ENCODE assay signal across 7 mouse cellular contexts in genomic region chr2:130641351-130642025, GRCm38 (mm10). TPM values are rescaled to one million over a fixed set of nuclear protein-coding genes. Genes with fewer than 3 reads are reported as not detected.
A peak's percentile ranks its signal among the peaks of the same experiment; 100 is the strongest.
DNase-seq lines count a peak whose midpoint lies in the region; ATAC-seq and TF ChIP-seq lines count a peak whose summit lies in the region.

No protein-coding gene starts in this region.

- no peak for TF ChIP-seq POLR2A in CH12.LX (IDR thresholded peaks at IDR 0.05; ENCODE audit: low read depth, low read length)
- no peak for TF ChIP-seq POLR2A in brain, embryonic 14.5 days (IDR thresholded peaks at IDR 0.05; ENCODE audit: borderline replicate concordance, extremely low read depth, insufficient read depth, insufficient read length, poor library complexity, severe bottlenecking)

- H3K4me1 ChIP-seq in CH12.LX (ENCODE audit: control insufficient read depth in 1 of 2, insufficient read depth in 2 of 2) = peaks cover 4 to 22% of the 10 kb centered on the region in 2 experiments; a peak in 3 of 4 replicates
- peaks cover 11% of the 10 kb centered on the region; the same call in 1 of the 2 replicates for H3K4me1 ChIP-seq in hindbrain, postnatal 0 days (ENCODE audit: insufficient read depth, low read length)
- peaks cover 25% of the 10 kb centered on the region for H3K4me1 ChIP-seq in liver, embryonic 15.5 days (replicated peaks)

- H3K27me3 ChIP-seq in CH12.LX (replicated peaks) = peaks cover 3% of the 10 kb centered on the region
- H3K27me3 ChIP-seq in hindbrain, postnatal 0 days (ENCODE audit: insufficient read depth, low read length) = no peaks in the 10 kb centered on the region; the same call in 1 of the 2 replicates
- peaks cover 57% of the 10 kb centered on the region for H3K27me3 ChIP-seq in liver, embryonic 15.5 days

- peak overlapping the region; percentile 93; the same call in 1 of the 2 replicates for H3K4me2 ChIP-seq in CH12.LX (ENCODE audit: insufficient read depth, low read depth, poor library complexity, severe bottlenecking)
- H3K4me2 ChIP-seq in hindbrain, postnatal 0 days (ENCODE audit: low read depth, low read length) = peak overlapping the region; percentile 80
- H3K4me2 ChIP-seq in liver, embryonic 15.5 days = peak overlapping the region; percentile 99

- H3K27ac ChIP-seq in CH12.LX (ENCODE audit: insufficient read depth, low read depth) = no peak overlapping the region
- H3K27ac ChIP-seq in hindbrain, postnatal 0 days = peak overlapping the region; percentile 84; the same call in 1 of the 2 replicates
- no peak overlapping the region for H3K27ac ChIP-seq in liver, embryonic 15.5 days (replicated peaks)

- in situ Hi-C loops in CH12.LX (cut with MboI; ENCODE audit: low pct_ligation_motif_present, low pct_unique_long_range_greater_than_20kb, low sequenced_read_pairs) = no loop called here

- no peak for TF ChIP-seq CTCF in CH12.LX (conservative IDR thresholded peaks at IDR 0.05 in 1 of 2, IDR thresholded peaks at IDR 0.05 in 1 of 2; ENCODE audit: low read depth in 2 of 2, low read length in 2 of 2)
- TF ChIP-seq CTCF in brain, embryonic 14.5 days (IDR thresholded peaks at IDR 0.05; ENCODE audit: borderline replicate concordance, extremely low read depth, insufficient read depth, insufficient read length) = no peak
- TF ChIP-seq CTCF in hindbrain, postnatal 0 days (IDR thresholded peaks at IDR 0.05; ENCODE audit: low read depth) = no peak

- no peak overlapping the region for H3K4me3 ChIP-seq in CH12.LX (replicated peaks in 1 of 3; ENCODE audit: low read depth in 2 of 3, low read length in 2 of 3, poor library complexity in 1 of 3)
- peak overlapping the region; percentile 84 for H3K4me3 ChIP-seq in hindbrain, postnatal 0 days (ENCODE audit: low read length)
- peak overlapping the region; percentile 68 for H3K4me3 ChIP-seq in liver, embryonic 15.5 days (replicated peaks)

- no peak overlapping the region for H3K9ac ChIP-seq in CH12.LX (ENCODE audit: insufficient read depth, low read depth)
- peak overlapping the region; percentile 80 for H3K9ac ChIP-seq in hindbrain, postnatal 0 days (replicated peaks; ENCODE audit: low read length)
- no peak overlapping the region for H3K9ac ChIP-seq in liver, embryonic 15.5 days

- no peak for ATAC-seq in hindbrain, postnatal 0 days
- no peak for ATAC-seq in liver, embryonic 15.5 days (ENCODE audit: insufficient read depth)

- dilution Hi-C loops in CH12.LX (cut with MboI; ENCODE audit: extremely low pct_ligation_motif_present, extremely low pct_unique_long_range_greater_than_20kb, low sequenced_read_pairs) = no loop called here

- no peak for DNase-seq in CH12.LX (ENCODE audit: extremely low read depth)
- peak; percentile 11 for DNase-seq in brain, embryonic 14.5 days (ENCODE audit: low read depth)
- DNase-seq in hindbrain, postnatal 0 days (ENCODE audit: low spot score) = peak; percentile 20
- DNase-seq in T-cell, adult 2 months (ENCODE audit: low spot score) = no peak
- DNase-seq in urinary bladder, adult 2 months (ENCODE audit: low spot score) = no peak
- no peak for DNase-seq in layer of hippocampus, adult 18-20 months (ENCODE audit: low spot score in 2 of 2)

- TF ChIP-seq RAD21 in CH12.LX (IDR thresholded peaks at IDR 0.05; ENCODE audit: low read depth, low read length) = no peak

- H3K9me3 ChIP-seq in CH12.LX (replicated peaks; ENCODE audit: low read length) = no peaks in the 10 kb centered on the region
- no peaks in the 10 kb centered on the region for H3K9me3 ChIP-seq in hindbrain, postnatal 0 days (ENCODE audit: low read length)
- H3K9me3 ChIP-seq in liver, embryonic 15.5 days (replicated peaks) = no peaks in the 10 kb centered on the region

- peaks cover 0 to 15% of the 10 kb centered on the region in 2 experiments for H3K36me3 ChIP-seq in CH12.LX (replicated peaks in 1 of 2; ENCODE audit: control insufficient read depth in 1 of 2, insufficient read depth in 1 of 2, low read length in 1 of 2)
- H3K36me3 ChIP-seq in hindbrain, postnatal 0 days (ENCODE audit: insufficient read depth, low read length) = no peaks in the 10 kb centered on the region
- no peaks in the 10 kb centered on the region for H3K36me3 ChIP-seq in liver, embryonic 15.5 days (replicated peaks)

- 63% methylated on average over 6 of the region's 6 CpGs for WGBS in hindbrain, postnatal 0 days
- WGBS in liver, embryonic 15.5 days (ENCODE audit: insufficient replicate concordance) = 50% methylated on average over 6 of the region's 6 CpGs

- TF ChIP-seq EP300 in CH12.LX (IDR thresholded peaks at IDR 0.05; ENCODE audit: low read length) = no peak

- no peaks in the 10 kb centered on the region for H3K79me2 ChIP-seq in CH12.LX (replicated peaks; ENCODE audit: control insufficient read depth, extremely low read depth, insufficient read depth, poor library complexity, severe bottlenecking)

TF ChIP-seq in CH12.LX, 34 proteins besides CTCF, POLR2A, EP300 and RAD21 (continues in another document):
- no peak for TF ChIP-seq PAX5 (IDR thresholded peaks at IDR 0.05; ENCODE audit: low read length)
- no peak for TF ChIP-seq MYC (IDR thresholded peaks at IDR 0.05; ENCODE audit: low read depth, low read length)
- TF ChIP-seq TBP (conservative IDR thresholded peaks at IDR 0.05; ENCODE audit: low read depth, low read length) = no peak
- TF ChIP-seq MAFK (IDR thresholded peaks at IDR 0.05; ENCODE audit: insufficient replicate concordance, low read length) = no peak
- TF ChIP-seq POLR2AphosphoS2 (IDR thresholded peaks at IDR 0.05; ENCODE audit: low read depth, low read length) = no peak
- no peak for TF ChIP-seq ZKSCAN1 (IDR thresholded peaks at IDR 0.05; ENCODE audit: borderline replicate concordance, low read depth, low read length)
- TF ChIP-seq TCF12 (IDR thresholded peaks at IDR 0.05; ENCODE audit: low read depth, low read length) = no peak
- TF ChIP-seq MAX (IDR thresholded peaks at IDR 0.05; ENCODE audit: low read length) = no peak
- TF ChIP-seq ZC3H11A (IDR thresholded peaks at IDR 0.05; ENCODE audit: low read depth, low read length) = no peak
- no peak for TF ChIP-seq USF2 (conservative IDR thresholded peaks at IDR 0.05; ENCODE audit: low read depth, low read length)
- TF ChIP-seq UBTF (IDR thresholded peaks at IDR 0.05; ENCODE audit: low read depth, low read length) = no peak
- TF ChIP-seq SIN3A (IDR thresholded peaks at IDR 0.05; ENCODE audit: low read length) = no peak

RNA-seq across cellular contexts. Expression of gene Lzts3, which starts 1.1 kb away (rescaled TPM):
- total RNA-seq in CH12.LX (2012; rRNA removed) (3.7 and 3.9 TPM in 2 replicates), CH12.LX (2014; rRNA removed) (1.2 and 1.5 TPM in 2 replicates)
- 3.6 and 4.2 TPM in 2 replicates for polyA plus RNA-seq in CH12.LX (2012; ENCODE audit: insufficient read length, low read depth)
- polyA plus RNA-seq in brain, embryonic 14.5 days (2012; rRNA removed) = 28.7 and 32.7 TPM in 2 replicates
- total RNA-seq in hindbrain, postnatal 0 days (2014; rRNA removed) = 76.8 and 81.8 TPM in 2 replicates
- polyA plus RNA-seq in hindbrain, postnatal 0 days (2015; fragmentation: Nextera tagmentation; extraction: Ambion mirVana) = 18.2 and 20.0 TPM in 2 replicates
- polyA plus RNA-seq in liver, embryonic 15.5 days (2015; fragmentation: Nextera tagmentation; extraction: Ambion mirVana) = 1.4 and 2.0 TPM in 2 replicates
- 5.9 and 6.2 TPM in 2 replicates for polyA plus RNA-seq in urinary bladder, adult 2 months (2012; rRNA removed)
- total RNA-seq in layer of hippocampus, adult 18-20 months (2021) = 100 to 1,000 TPM; 193 to 196 TPM

RNA-seq across cellular contexts. Expression of gene Ubox5, which starts 11.7 kb away (rescaled TPM):
- total RNA-seq in CH12.LX (2012; rRNA removed) (6.0 and 7.0 TPM in 2 replicates), CH12.LX (2014; rRNA removed) (4.6 and 5.5 TPM in 2 replicates)
- polyA plus RNA-seq in CH12.LX (2012; ENCODE audit: insufficient read length, low read depth) = 10.2 and 10.6 TPM in 2 replicates
- 10.3 and 11.6 TPM in 2 replicates for polyA plus RNA-seq in brain, embryonic 14.5 days (2012; rRNA removed)
- total RNA-seq in hindbrain, postnatal 0 days (2014; rRNA removed) = 6.8 TPM in 2 replicates
- 5.9 and 6.2 TPM in 2 replicates for polyA plus RNA-seq in hindbrain, postnatal 0 days (2015; fragmentation: Nextera tagmentation; extraction: Ambion mirVana)
- 4.8 and 5.0 TPM in 2 replicates for polyA plus RNA-seq in liver, embryonic 15.5 days (2015; fragmentation: Nextera tagmentation; extraction: Ambion mirVana)
- polyA plus RNA-seq in urinary bladder, adult 2 months (2012; rRNA removed) = 5.8 and 6.9 TPM in 2 replicates
- total RNA-seq in layer of hippocampus, adult 18-20 months (2021) = 10 to 100 TPM in 1 of 2 experiments, 1 to 10 TPM in 1; 9.3 to 11.2 TPM

RNA-seq across cellular contexts. Expression of gene Fastkd5, which starts 11.7 kb away (rescaled TPM):
- total RNA-seq in CH12.LX (2012; rRNA removed) (6.0 and 9.7 TPM in 2 replicates), CH12.LX (2014; rRNA removed) (13.4 and 14.8 TPM in 2 replicates)
- polyA plus RNA-seq in CH12.LX (2012; ENCODE audit: insufficient read length, low read depth) = 7.3 and 9.1 TPM in 2 replicates
- polyA plus RNA-seq in brain, embryonic 14.5 days (2012; rRNA removed) = 4.6 and 5.6 TPM in 2 replicates
- total RNA-seq in hindbrain, postnatal 0 days (2014; rRNA removed) = 7.0 and 7.9 TPM in 2 replicates
- 6.0 and 6.6 TPM in 2 replicates for polyA plus RNA-seq in hindbrain, postnatal 0 days (2015; fragmentation: Nextera tagmentation; extraction: Ambion mirVana)
- 8.6 and 9.5 TPM in 2 replicates for polyA plus RNA-seq in liver, embryonic 15.5 days (2015; fragmentation: Nextera tagmentation; extraction: Ambion mirVana)
- 4.4 and 4.9 TPM in 2 replicates for polyA plus RNA-seq in urinary bladder, adult 2 months (2012; rRNA removed)
- total RNA-seq in layer of hippocampus, adult 18-20 months (2021) = 10 to 100 TPM in 1 of 2 experiments, 1 to 10 TPM in 1; 9.6 to 10.4 TPM

RNA-seq across cellular contexts. Expression of gene Ddrgk1, which starts 23.0 kb away (rescaled TPM):
- total RNA-seq in CH12.LX (2012; rRNA removed) (72.7 and 77.9 TPM in 2 replicates), CH12.LX (2014; rRNA removed) (50.4 and 51.7 TPM in 2 replicates)
- polyA plus RNA-seq in CH12.LX (2012; ENCODE audit: insufficient read length, low read depth) = 93.1 and 114 TPM in 2 replicates
- 42.4 and 47.8 TPM in 2 replicates for polyA plus RNA-seq in brain, embryonic 14.5 days (2012; rRNA removed)
- total RNA-seq in hindbrain, postnatal 0 days (2014; rRNA removed) = 14.4 and 21.2 TPM in 2 replicates
- polyA plus RNA-seq in hindbrain, postnatal 0 days (2015; fragmentation: Nextera tagmentation; extraction: Ambion mirVana) = 83.3 and 90.6 TPM in 2 replicates
- 40.6 and 43.8 TPM in 2 replicates for polyA plus RNA-seq in liver, embryonic 15.5 days (2015; fragmentation: Nextera tagmentation; extraction: Ambion mirVana)
- 115 and 119 TPM in 2 replicates for polyA plus RNA-seq in urinary bladder, adult 2 months (2012; rRNA removed)
- 100 to 1,000 TPM in 1 of 2 experiments, 10 to 100 TPM in 1; 95.9 to 102 TPM for total RNA-seq in layer of hippocampus, adult 18-20 months (2021)

RNA-seq across cellular contexts. Expression of gene Itpa, which starts 25.9 kb away (rescaled TPM):
- 59.1 and 89.6 TPM in 2 replicates for total RNA-seq in CH12.LX (2012; rRNA removed)
- total RNA-seq in CH12.LX (2014; rRNA removed) = 121 and 123 TPM in 2 replicates
- 53.3 and 70.8 TPM in 2 replicates for polyA plus RNA-seq in CH12.LX (2012; ENCODE audit: insufficient read length, low read depth)
- 91.6 and 118 TPM in 2 replicates for polyA plus RNA-seq in brain, embryonic 14.5 days (2012; rRNA removed)
- total RNA-seq in hindbrain, postnatal 0 days (2014; rRNA removed) = 137 TPM in 2 replicates
- polyA plus RNA-seq in hindbrain, postnatal 0 days (2015; fragmentation: Nextera tagmentation; extraction: Ambion mirVana) = 123 TPM in 2 replicates
- 41.0 and 44.8 TPM in 2 replicates for polyA plus RNA-seq in liver, embryonic 15.5 days (2015; fragmentation: Nextera tagmentation; extraction: Ambion mirVana)
- 32.4 and 46.0 TPM in 2 replicates for polyA plus RNA-seq in urinary bladder, adult 2 months (2012; rRNA removed)
- 10 to 100 TPM; 35.9 to 36.5 TPM for total RNA-seq in layer of hippocampus, adult 18-20 months (2021)

Comparison
In these comparisons a context has a peak if more than half of its experiments do, and no peak if none do; other contexts are left out.
1. DNase-seq: peak in brain, embryonic 14.5 days (single experiment) and hindbrain, postnatal 0 days (single experiment); none in CH12.LX (single experiment), T-cell, adult 2 months (single experiment), urinary bladder, adult 2 months (single experiment) and layer of hippocampus, adult 18-20 months (0 of 2).
2. H3K4me3 ChIP-seq: peak in hindbrain, postnatal 0 days (single experiment) and liver, embryonic 15.5 days (single experiment); none in CH12.LX (0 of 3).
3. Peak in every context shown above with its lines, with median percentiles within 50 percentile points of each other: H3K4me2 ChIP-seq.